Mouse (Mus musculus) lung, postnatal 10 days (tissue): ENCODE results near the gene Zyx.

Source experiments
- DNase-seq: peaks from one replicate; pipeline ENCODE4 v3.0.0; 2021

Zyx gene

DNA sequence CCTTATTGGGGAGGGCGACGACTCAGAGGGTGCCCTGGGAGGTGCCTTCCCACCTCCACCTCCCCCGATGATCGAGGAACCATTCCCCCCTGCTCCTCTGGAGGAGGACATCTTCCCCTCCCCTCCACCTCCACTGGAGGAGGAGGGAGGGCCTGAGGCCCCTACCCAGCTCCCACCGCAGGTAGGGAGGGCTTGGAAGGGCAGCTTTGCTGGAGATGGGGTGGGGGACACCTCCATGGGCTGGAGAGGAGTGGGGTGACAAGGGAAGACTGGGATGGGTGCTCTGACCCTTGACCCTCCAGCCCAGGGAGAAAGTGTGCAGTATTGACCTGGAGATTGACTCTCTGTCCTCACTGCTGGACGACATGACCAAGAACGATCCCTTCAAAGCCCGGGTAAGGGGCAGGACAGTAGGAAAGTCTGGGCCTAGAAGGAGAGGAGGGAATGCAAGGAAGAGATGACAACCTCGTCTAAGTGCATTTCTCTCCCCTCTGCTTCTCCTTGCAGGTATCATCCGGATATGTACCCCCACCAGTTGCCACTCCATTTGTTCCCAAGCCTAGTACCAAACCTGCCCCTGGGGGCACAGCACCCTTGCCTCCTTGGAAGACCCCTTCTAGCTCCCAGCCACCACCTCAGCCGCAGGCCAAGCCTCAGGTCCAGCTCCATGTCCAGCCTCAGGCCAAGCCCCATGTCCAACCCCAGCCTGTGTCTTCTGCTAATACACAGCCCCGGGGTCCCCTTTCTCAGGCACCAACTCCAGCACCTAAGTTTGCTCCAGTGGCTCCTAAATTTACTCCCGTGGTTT lies 1.7 kb downstream of the Zyx start:
- no peak for DNase-seq

DNA sequence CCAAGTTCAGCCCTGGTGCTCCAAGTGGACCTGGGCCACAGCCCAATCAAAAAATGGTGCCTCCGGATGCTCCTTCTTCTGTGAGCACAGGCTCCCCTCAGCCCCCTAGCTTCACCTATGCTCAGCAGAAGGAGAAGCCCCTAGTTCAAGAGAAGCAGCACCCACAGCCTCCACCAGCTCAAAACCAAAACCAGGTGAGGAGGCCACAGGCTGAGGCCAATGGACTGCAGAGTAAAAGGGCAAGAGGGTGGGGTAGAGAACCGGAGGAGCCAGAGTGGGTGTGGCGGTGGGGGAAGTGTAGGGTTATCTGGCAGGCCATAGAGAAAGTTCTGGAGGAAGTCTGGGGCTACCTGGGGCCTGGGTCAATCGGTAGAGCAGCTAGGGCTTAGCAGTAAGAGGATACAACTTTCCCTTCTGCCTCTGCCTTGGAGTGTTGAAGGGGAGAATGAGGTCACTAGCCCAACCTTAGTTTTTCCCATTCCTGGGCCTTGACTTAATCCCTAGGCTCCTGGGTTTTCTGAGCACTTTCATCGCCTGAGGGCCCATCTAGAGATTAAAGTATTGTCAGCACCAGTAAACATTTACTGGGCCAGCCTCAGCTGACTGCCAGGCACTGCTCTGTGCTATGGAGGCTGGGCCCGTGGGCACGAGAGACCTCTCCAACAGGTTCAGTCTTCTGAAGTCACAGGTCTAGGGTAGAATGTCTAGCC lies 2.5 kb downstream of the Zyx start:
- no peak for DNase-seq

DNA sequence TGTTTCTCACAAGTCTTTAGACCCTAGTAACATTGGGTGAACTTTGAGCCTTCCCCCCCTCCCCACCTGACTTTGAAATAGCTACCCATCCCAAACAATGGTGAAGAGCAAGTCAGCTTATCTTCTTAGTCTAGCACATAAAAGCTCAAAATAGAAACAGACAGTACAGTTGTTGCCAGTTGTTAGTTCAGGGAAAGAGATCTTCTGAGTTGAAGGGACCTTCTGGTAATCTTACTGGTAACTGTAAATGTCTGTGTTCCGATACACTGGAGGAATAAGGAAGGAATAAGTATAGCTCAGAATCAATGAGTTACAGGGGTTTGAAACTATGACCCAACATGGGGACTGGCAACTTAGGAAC lies 3.0 kb downstream of the Zyx start:
- no peak for DNase-seq

DNA sequence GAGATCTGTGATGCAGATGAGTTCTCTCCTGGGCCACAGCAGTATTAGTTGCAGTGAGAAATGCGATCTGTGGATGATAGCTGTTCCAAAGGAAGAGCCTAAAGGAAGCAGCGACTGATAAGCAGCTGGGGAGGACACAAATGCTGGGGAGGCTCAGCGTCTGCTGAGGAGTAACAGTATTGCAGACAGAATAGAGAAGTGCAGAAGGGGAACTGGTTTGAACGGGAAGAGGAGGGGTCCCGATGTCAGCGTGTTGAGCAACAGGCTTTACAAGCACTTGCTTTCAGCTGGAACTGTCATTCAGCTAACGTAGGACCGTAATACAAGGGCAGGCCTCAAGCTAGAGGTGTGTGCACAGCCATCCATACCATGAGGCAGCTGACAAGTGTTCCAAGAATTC lies 3.8 kb downstream of the Zyx start:
- DNase-seq: no peak

DNA sequence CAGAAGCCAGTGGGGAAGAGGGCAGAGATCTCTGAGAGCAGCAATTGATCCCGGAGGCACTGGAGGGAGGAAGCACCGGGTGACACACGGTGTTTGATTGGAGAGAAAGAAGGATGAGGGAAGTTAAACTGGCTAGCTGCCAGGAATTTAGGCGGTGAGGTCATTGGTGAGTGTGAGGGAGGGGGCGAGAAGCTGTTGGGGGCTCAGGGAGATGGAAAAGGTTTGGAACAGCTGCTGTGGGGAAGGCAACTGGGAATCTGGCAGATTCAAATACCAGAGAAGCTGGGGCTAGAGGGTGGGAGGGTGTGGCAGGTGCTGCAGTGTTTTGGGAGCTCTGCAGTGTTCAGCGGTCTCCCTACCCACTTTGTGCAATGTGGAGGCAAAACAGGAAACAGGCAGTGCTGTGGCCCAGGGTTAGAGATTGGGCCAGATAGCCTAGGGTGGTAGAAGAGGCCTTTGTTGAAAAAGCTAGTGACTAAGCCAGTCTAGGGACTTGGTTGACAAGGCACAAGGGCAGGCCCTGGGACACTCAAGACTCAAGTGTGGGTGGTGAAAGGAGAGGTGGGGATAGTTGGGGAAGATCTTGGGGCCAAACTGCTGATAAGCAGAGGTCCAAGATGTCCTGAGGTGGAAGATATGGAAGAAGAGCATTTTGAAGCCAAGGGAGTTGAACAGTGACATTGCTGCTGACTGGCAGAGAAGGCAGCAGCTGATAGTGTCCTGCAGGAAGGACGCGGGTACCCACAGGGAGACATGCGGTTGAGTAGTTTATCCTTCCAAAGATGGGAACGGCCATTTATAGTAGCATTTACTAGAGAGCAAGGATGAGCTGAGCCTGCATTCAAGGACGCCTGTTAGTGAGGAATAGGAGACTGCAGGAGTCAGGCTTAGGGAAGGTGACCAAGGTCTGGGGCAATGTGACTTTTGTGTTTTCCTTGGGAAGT lies 4.9 kb downstream of the Zyx start:
- DNase-seq: peak; percentile 74

DNA sequence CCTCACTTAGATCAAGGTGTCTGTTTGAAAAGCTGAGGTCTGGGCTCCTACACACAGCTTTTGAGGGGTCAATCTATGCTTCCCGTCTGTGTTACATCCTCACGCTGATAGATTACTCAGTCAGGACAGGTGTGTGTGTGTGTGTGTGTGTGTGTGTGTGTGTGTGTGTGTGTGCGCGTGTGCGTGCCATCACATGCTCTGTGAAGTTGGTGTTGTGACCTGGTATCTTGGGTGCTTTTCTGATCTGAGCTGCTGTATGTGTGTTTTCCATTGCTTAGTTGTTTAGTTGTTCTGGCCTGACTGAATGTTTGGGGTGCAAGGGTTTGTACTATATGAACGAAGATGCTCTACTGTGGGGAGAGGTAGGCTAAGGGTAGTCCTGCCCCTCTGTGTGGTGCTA lies 5.9 kb downstream of the Zyx start:
- no peak for DNase-seq

DNA sequence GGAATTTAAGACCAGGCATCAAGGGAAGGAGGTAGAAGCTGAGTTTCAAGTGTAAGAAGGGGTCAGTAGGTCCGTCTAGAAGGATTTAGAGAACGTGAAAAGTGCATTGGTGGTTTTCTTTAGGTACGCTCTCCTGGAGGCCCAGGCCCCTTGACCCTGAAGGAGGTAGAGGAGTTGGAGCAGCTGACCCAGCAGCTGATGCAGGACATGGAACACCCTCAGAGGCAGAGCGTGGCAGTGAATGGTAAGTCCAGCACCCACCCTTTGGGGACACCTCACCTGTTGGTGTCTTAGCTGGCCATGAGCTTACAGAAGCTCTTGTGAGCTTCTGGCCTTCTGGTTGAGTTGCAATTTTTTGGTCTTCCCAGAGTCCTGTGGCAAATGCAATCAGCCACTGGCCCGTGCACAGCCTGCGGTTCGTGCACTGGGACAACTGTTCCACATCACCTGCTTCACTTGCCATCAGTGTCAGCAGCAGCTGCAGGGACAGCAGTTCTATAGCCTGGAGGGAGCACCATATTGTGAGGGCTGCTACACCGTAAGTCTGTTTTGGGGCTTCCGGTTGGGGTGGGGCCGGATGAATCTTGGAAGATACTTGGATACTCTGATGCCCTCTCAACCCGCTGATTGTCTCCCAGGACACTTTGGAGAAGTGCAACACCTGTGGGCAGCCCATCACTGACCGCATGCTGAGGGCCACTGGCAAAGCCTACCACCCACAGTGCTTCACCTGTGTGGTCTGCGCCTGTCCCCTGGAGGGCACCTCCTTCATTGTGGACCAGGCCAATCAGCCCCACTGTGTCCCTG lies 6.6 kb downstream of the Zyx start:
- no peak for DNase-seq

DNA sequence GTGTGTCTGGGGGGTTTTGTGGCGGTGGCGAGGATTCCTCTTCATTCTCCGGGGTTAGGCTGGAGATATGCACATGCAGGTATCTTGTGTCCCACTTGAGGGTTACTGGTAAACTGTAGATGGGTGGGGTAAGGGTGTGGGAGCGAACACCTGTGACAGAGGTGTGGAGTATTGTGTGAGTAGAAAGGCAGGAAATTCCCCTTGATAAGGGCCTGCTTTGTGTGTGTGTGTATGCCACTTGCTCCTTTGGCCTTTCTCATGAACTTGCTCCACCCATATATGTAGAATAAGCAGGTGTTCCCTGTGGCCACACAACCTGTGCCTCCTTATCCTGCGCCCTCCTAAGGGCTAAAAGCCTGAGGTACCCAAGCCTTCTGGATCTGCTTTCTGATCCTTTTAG lies 7.5 kb downstream of the Zyx start:
- DNase-seq: no peak

DNA sequence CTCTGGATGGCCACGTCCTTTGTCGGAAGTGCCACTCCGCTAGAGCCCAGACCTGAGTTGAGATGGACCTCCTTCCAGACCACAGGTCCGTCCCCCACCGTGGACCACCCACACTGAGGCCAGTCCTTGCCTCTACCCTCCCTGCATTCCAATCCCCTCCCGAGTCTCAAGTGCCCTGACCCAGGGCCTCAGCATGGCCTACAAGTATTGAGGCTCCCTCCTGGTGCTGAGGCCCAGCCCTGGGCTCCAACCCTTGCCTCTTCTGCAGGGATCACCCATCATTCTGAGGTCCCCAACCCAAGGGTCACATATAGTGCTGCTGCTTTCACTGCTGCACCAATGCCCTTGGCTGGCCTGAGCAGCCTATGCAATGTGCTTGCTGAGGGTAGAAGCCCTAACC lies 8.5 kb downstream of the Zyx start:
- no peak for DNase-seq

DNA sequence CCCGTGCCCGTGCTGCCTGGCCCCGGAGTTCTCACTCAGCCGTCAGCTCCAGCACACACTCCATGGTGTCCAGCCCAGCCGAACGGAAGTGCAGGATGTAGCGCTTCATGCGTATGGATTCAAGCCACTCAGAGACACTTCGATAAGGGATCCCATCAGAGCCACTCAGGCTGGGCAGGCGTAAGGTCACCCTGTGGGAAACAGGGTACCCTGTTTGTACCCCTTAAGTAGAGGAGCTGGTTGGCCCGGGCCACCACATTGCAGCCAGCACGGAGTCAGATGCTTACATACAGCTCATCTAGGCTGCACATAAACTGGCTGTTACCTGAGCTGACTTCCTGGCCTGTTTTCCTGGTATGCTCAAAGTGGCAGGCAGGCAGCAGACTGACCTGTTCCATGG lies 9.5 kb downstream of the Zyx start:
- no peak for DNase-seq

DNA sequence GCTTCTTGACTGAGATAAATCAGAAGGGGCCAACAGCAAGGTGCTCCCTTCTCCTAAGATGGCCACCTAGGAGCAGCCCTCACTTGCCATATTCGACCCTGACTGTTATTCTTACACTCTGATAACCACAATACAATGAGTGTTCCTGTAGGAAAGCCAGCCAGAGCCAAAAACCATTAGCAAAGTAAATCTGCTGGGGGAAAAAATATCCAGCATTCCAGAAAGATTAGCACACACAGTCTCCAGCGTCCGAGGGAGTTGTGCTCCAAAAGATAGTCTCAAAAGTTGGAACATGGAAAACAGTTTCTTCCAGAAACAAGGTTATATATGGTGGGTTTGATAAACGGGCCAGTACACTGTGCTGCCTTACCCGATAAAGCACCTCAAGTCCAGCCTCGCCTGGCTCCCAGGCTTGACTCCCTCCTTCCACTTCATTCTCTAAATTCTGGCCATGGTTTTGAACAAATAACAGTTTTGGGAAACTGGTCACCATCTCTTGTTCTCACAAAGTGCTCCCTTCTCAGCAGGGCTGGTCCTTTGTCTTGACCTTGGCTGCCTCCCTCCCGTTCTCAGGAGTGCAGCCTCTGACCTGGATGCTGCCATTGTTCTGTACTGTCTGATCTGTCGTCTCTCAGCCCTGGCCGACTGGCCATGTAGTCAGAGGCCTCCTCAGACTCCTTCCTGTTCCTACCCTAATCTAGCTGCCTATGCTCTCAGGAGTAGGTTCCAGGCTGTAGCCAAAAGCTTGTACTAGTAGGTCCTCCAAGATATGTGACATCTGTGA lies 10.1 kb downstream of the Zyx start:
- DNase-seq: peak; percentile 60

DNA sequence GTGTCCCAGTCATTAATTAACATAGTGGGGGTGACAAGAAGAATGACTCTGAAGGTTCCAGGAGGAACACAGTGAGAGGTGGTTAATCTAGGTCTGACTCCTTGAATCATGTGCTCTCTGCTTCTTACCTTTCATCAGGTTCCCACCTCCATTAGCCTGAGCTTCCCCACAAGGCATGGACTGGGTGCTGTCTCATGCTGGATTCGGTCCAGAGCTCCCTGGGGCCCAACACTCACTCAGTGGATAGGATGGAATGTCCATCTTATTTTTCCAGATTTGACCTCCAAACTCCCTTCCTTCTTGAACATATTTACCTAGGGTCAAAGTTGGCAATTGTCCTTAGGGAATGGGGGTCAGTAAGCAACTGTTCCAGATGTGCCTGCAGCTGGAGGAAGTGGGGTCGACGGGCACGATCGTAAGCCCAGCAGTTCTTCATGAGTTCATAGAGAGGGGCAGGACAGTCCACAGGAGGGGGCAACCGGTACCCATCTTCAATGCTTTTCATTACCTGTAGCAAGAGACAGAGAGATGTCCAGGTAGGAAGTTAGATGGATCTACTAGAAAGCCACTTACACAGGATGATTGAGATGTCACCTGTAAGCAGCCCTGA lies 10.9 kb downstream of the Zyx start:
- no peak for DNase-seq

DNA sequence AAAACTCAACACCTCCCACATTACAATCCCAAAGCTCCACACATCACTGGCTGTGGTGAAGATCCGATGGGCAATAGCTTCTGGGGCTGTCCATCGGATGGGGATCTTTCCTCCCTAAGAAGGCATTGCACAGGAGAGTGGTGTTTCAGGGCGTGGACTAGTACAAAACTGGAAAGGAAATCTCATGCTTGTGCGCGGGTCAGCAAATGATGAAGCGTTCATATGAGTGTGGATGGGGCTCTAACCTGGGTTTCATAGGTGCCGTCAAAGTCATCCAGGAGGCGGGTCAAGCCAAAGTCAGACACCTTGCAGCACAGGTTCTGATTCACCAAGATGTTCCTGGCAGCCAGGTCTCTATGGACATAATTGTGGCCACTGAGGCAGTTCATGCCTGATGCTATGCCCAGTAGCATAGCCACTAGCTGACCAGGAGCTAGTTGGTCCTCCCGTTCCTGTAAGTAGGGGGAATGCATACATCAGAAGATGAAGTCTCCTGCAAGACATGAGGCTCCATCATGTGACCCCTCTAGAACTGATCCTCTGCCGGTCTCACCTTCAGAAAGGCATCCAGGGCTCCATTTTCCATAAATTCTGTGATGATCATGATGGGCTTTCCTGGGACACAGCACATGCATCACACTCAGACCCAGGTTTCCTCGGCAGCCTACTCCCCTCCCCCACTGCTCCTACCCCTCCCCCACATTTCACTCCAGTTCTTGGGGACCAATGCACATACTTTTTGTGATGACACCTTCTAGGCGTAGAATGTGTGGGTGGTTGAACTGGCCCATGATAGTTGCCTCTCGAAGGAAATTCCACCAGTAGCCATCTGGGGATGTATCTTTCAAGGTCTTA lies 11.8 kb downstream of the Zyx start:
- no peak for DNase-seq

DNA sequence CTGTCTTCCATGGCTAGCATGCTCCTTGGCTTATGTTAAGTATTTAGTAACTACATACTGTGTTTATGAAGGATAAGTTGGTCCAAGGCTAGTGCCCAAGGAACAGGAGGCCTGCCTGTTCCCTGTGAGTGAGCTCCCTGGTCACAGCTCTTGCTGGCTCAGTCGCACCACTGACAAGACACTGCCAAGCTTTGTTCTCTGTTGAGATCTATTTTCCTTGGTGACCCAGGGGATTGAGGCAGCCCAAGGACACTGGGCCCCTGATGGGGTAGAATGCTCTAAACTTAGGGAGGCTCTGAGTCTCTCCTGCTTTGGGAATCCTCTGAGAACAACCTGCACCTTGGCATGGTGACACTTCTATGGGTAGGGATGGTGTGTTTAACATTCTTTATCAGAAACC lies 12.6 kb downstream of the Zyx start:
- no peak for DNase-seq

DNA sequence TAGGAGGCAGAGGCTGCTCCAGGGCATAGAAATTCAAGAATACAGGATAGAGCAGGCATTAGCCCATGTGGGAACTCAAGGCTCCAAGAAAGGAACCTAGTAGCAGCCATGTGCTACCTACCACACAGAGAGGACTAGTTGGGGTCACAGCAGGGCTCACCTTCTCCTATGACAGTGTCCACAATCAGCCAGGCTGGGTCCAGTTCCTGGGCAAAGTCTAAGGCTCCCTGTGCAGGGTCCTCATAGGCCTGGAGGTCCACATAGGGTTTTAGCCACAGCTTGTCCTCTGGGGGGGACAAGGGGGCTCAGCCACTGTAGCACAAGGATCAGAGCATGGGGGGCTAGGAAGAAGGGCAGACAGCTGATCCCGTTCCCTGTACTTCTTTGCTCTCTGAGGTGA lies 13.1 kb downstream of the Zyx start:
- DNase-seq: no peak

DNA sequence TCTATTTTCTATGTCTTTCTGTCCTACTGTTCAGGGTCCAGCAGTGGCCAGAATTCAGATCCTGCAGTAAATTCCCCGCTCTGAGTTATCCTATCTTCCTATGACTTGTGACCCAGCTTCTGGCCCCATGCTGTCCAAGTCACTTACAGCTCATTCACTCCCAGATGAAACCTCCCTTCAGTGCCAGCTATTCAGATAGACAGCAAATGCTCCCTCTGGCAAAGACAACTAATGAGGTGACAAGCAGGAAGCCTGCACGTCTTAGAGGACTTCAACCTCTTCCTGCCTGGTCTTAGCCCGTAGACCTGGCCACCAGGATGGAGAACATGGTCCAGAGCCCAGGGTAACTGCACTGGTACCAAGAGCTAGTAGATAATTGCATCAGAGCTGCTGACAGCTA lies 13.5 kb downstream of the Zyx start:
- peak; percentile 78 for DNase-seq

DNA sequence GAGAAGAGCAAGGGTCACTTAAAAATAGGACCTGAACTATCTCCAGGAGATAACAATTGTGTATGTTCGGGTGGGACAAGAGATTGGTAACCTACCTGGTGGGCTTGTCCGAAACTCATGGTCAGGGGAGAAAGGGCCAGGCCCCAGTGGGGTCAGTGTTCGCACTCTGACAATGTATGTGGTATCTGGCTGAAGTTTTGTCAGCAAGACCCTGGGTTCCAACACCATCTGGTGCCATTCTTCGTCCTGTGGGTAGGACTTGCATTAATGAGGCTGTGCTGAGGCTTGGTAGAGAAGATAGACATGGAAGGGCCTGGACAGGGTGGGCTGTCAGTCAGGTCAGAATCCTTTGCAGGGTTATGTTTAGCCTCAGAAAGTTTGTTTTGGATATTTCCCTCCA lies 14.6 kb downstream of the Zyx start:
- DNase-seq: no peak

DNA sequence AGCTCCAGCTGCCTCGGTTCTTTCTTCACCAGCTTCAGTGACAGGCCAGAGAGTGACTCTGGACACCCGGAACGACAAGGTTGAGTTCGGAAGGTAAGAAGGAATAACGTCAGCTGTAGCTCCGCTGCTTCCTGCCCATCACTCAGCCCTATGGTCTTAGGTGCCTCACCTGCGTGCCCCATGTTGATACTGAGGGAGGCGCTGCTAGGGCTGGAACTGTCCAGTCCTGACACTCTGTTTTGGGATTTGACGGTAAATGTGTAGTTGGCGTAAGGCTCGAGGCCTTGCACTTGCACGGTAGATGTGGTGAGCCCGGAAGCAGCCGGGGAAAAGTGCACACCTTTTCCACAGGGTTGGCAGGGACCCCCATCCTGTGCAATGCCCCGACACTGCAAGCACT lies 15.2 kb downstream of the Zyx start:
- DNase-seq: no peak

DNA sequence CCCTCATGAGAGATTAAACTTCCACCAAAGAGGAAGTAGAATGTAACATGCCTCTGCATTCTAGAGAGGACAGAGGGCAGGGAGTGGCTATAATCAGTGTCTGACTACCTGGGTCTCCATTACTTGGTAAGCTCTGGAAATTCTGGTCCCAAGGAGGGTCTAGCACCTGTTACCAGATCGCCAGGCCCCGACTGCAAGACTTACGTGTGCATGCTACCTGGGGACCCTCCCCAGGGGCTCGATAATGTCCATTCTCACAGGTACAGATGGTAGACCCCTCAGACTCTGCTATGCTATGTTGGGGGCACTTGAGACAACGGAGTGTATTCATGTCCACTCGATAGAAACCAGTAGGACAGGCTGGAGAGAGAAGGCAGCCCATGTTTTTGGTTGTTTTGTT lies 15.8 kb downstream of the Zyx start:
- DNase-seq: no peak

DNA sequence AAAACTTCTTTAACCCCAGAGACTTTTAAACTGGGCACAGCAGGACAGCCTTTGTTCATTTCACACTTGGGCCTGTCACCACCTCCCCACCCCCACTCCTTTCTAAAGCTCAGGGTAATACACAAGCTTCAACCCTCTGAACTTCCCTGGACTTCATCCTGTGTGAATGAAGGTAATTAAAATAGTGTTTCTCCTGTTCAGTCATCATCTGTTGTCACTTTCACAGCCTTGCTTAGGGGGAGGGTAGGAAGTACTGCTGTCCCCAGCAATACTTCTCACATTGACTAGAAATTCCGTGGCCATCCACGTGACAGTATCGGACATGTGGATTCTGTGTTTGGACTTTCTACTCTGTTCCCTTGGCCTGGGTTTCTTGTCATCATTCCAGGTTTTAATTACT lies 20.4 kb downstream of the Zyx start:
- peak; percentile 70 for DNase-seq
